Mouse (Mus musculus): ENCODE data around the gene Hcn1.

The Hcn1 gene

GRCm38 (mm10) chr13:117705573-117705972, 103.5 kb downstream of the Hcn1 start:
- DNase-seq (ENCODE audit: low spot score), result no peak

GRCm38 (mm10) chr13:117705997-117706396, 103.9 kb downstream of the Hcn1 start:
- DNase-seq (ENCODE audit: low spot score), result no peak

GRCm38 (mm10) chr13:117706496-117706895, 104.4 kb downstream of the Hcn1 start:
- DNase-seq (ENCODE audit: low spot score), result no peak

- DNase-seq (ENCODE audit: low spot score), result peak; percentile 28
Measured at GRCm38 (mm10) chr13:117706986-117707738, 105.0 kb downstream of the Hcn1 start.

GRCm38 (mm10) chr13:117710811-117711210, 108.7 kb downstream of the Hcn1 start:
- DNase-seq (ENCODE audit: low spot score), result no peak

GRCm38 (mm10) chr13:117722090-117722489, 120.0 kb downstream of the Hcn1 start:
- DNase-seq (ENCODE audit: low spot score), result no peak

- DNase-seq (ENCODE audit: low spot score), result no peak
Measured at GRCm38 (mm10) chr13:117724083-117724482, 122.0 kb downstream of the Hcn1 start.

- no peak for DNase-seq (ENCODE audit: low spot score)
Measured at GRCm38 (mm10) chr13:117728393-117728792, 126.3 kb downstream of the Hcn1 start.

- DNase-seq (ENCODE audit: low spot score), result no peak
Measured at GRCm38 (mm10) chr13:117732738-117733137, 130.6 kb downstream of the Hcn1 start.

GRCm38 (mm10) chr13:117744451-117744850, 142.3 kb downstream of the Hcn1 start:
- DNase-seq (ENCODE audit: low spot score), result no peak

- DNase-seq (ENCODE audit: low spot score), result no peak
Measured at GRCm38 (mm10) chr13:117745173-117745572, 143.1 kb downstream of the Hcn1 start.

- DNase-seq (ENCODE audit: low spot score), result no peak
Measured at GRCm38 (mm10) chr13:117765487-117765886, 163.4 kb downstream of the Hcn1 start.

GRCm38 (mm10) chr13:117785376-117785775, 183.3 kb downstream of the Hcn1 start:
- no peak for DNase-seq (ENCODE audit: low spot score)

GRCm38 (mm10) chr13:117792861-117793260, 190.7 kb downstream of the Hcn1 start:
- no peak for DNase-seq (ENCODE audit: low spot score)

- DNase-seq (ENCODE audit: low spot score), result no peak
Measured at GRCm38 (mm10) chr13:117801061-117801460, 198.9 kb downstream of the Hcn1 start.

- DNase-seq (ENCODE audit: low spot score), result no peak
Measured at GRCm38 (mm10) chr13:117827628-117828027, 225.5 kb downstream of the Hcn1 start.

GRCm38 (mm10) chr13:117836658-117837057, 234.5 kb downstream of the Hcn1 start:
- no peak for DNase-seq (ENCODE audit: low spot score)

GRCm38 (mm10) chr13:117838264-117838663, 236.1 kb downstream of the Hcn1 start:
- DNase-seq (ENCODE audit: low spot score), result no peak

- DNase-seq (ENCODE audit: low spot score), result no peak
Measured at GRCm38 (mm10) chr13:117842366-117842765, 240.2 kb downstream of the Hcn1 start.

GRCm38 (mm10) chr13:117847290-117847689, 245.2 kb downstream of the Hcn1 start:
- DNase-seq (ENCODE audit: low spot score), result no peak

GRCm38 (mm10) chr13:117848757-117849156, 246.6 kb downstream of the Hcn1 start:
- DNase-seq (ENCODE audit: low spot score), result no peak

- no peak for DNase-seq (ENCODE audit: low spot score)
Measured at GRCm38 (mm10) chr13:117851954-117852710, 250.0 kb downstream of the Hcn1 start.

- no peak for DNase-seq (ENCODE audit: low spot score)
Measured at GRCm38 (mm10) chr13:117852711-117853051, 250.6 kb downstream of the Hcn1 start.

Measured in urinary bladder, postnatal 25 days (tissue).